Comparison of ENCODE assay signal across 12 mouse cellular contexts in genomic region chr13:71957811-71958351, GRCm38 (mm10). TPM values are rescaled to one million over a fixed set of nuclear protein-coding genes. Genes with fewer than 3 reads are reported as not detected.
DNase-seq lines count a peak whose midpoint lies in the region; ATAC-seq and TF ChIP-seq lines count a peak whose summit lies in the region.
"Had no signal": no experiment of that assay in that cellular context is flagged by ENCODE, and none has a peak within 500 bp of the region (broad histone marks: within the 10 kb centered on the region; RNA-seq: fewer than 3 reads in every experiment).

No protein-coding gene starts in this region.

- peak overlapping the region; percentile 78 for H3K4me2 ChIP-seq in heart, embryonic 14.5 days (ENCODE audit: low read length)
- peak overlapping the region; percentile 63 for H3K4me2 ChIP-seq in midbrain, embryonic 11.5 days

- DNase-seq in heart, postnatal 25 days (ENCODE audit: low spot score) = no peak
- peak; percentile 2 for DNase-seq in ZHBTc4 (ENCODE audit: low read depth, low spot score)
- peak; percentile 97 for DNase-seq in midbrain, embryonic 11.5 days (ENCODE audit: low spot score, missing footprints)
- no peak for DNase-seq in spleen, postnatal 4 days (ENCODE audit: low spot score in 2 of 2)
- no peak for DNase-seq in layer of hippocampus, adult 2 months (ENCODE audit: low spot score in 2 of 2)
- DNase-seq: cerebellum, postnatal 25 days; gastrocnemius, postnatal 14 days; right cerebral cortex, adult 18-20 months had no signal

- H3K27ac ChIP-seq in heart, embryonic 14.5 days (replicated peaks in 1 of 2; ENCODE audit: control insufficient read depth in 1 of 2, insufficient read depth in 1 of 2, low read depth in 2 of 2, low read length in 2 of 2) = no peak overlapping the region
- H3K27ac ChIP-seq in embryonic fibroblast, embryonic 13.5 days (ENCODE audit: insufficient read depth, low read length) = peak overlapping the region; percentile 29; the same call in 1 of the 2 replicates
- H3K27ac ChIP-seq in midbrain, embryonic 11.5 days (ENCODE audit: low read depth, low read length) = no peak overlapping the region
- H3K27ac ChIP-seq in layer of hippocampus, adult 2 months = no peak overlapping the region

- H3K4me1 ChIP-seq in heart, embryonic 14.5 days (ENCODE audit: control insufficient read depth in 2 of 2, insufficient read depth in 2 of 2, low read length in 2 of 2) = peaks cover 2 to 16% of the 10 kb centered on the region in 2 experiments; a peak in 3 of 4 replicates
- H3K4me1 ChIP-seq in embryonic fibroblast, embryonic 13.5 days (ENCODE audit: control insufficient read depth, insufficient read depth, low read length) = no peaks in the 10 kb centered on the region
- peaks cover 49% of the 10 kb centered on the region for H3K4me1 ChIP-seq in midbrain, embryonic 11.5 days (ENCODE audit: control insufficient read depth, insufficient read depth, low read length)

- H3K36me3 ChIP-seq in heart, embryonic 14.5 days (ENCODE audit: control insufficient read depth, insufficient read depth, low read length) = no peaks in the 10 kb centered on the region
- peaks cover 3% of the 10 kb centered on the region; the same call in 1 of the 2 replicates for H3K36me3 ChIP-seq in midbrain, embryonic 11.5 days (ENCODE audit: control insufficient read depth, insufficient read depth, low read length)

- ATAC-seq in heart, embryonic 14.5 days (ENCODE audit: insufficient number of reproducible peaks, insufficient read depth, low FRiP score, low read depth) = no peak
- no peak for ATAC-seq in midbrain, embryonic 11.5 days (ENCODE audit: low FRiP score)
- ATAC-seq in monocyte, adult 5-6 weeks (replicated peaks; ENCODE audit: insufficient number of reproducible peaks, low FRiP score, low TSS enrichment, poor library complexity, severe bottlenecking) = no peak

- intact Hi-C loops in heart, postnatal 25 days (cut with DNase I) = loop anchor here (10.0 kb wide), 2 partner anchors 503 to 1077 kb away; no protein-coding TSS in a partner anchor

- H3K9me3 ChIP-seq in heart, embryonic 14.5 days (ENCODE audit: control insufficient read depth, low read length) = no peaks in the 10 kb centered on the region
- H3K9me3 ChIP-seq in midbrain, embryonic 11.5 days (ENCODE audit: control insufficient read depth, low read length) = no peaks in the 10 kb centered on the region

- WGBS in heart, embryonic 14.5 days = 27% methylated on average over 21 of the region's 21 CpGs
- 5% methylated on average over 21 of the region's 21 CpGs for WGBS in midbrain, embryonic 11.5 days

- no peak for TF ChIP-seq CTCF in embryonic fibroblast, embryonic 13.5 days (IDR thresholded peaks at IDR 0.05; ENCODE audit: borderline replicate concordance, insufficient read depth, low read length)
- no peak for TF ChIP-seq CTCF in layer of hippocampus, adult 2 months (conservative IDR thresholded peaks at IDR 0.05)

- H3K9ac ChIP-seq in heart, embryonic 14.5 days (ENCODE audit: low read length) = peak overlapping the region; percentile 84
- H3K9ac ChIP-seq in midbrain, embryonic 11.5 days (ENCODE audit: low read length) = peak overlapping the region; percentile 98

- peak overlapping the region in 1 of 2 experiments; percentile 60; a peak in 2 of 4 replicates for H3K4me3 ChIP-seq in heart, embryonic 14.5 days (ENCODE audit: control insufficient read depth in 1 of 2, insufficient read depth in 1 of 2, low read depth in 1 of 2, low read length in 2 of 2)
- peak overlapping the region; percentile 40 for H3K4me3 ChIP-seq in embryonic fibroblast, embryonic 13.5 days (ENCODE audit: insufficient read depth, low read length)
- H3K4me3 ChIP-seq in midbrain, embryonic 11.5 days (ENCODE audit: low read depth, low read length) = peak overlapping the region; percentile 95
- H3K4me3 ChIP-seq in layer of hippocampus, adult 2 months = no peak overlapping the region

- no peak for TF ChIP-seq POLR2A in embryonic fibroblast, embryonic 13.5 days (IDR thresholded peaks at IDR 0.05; ENCODE audit: low read depth, low read length)

- peaks cover 71% of the 10 kb centered on the region for H3K27me3 ChIP-seq in heart, embryonic 14.5 days (ENCODE audit: control insufficient read depth, insufficient read depth, low read length)
- H3K27me3 ChIP-seq in midbrain, embryonic 11.5 days (ENCODE audit: control insufficient read depth, insufficient read depth, low read length) = peaks cover 9% of the 10 kb centered on the region; the same call in 1 of the 2 replicates
- H3K27me3 ChIP-seq: CH12.LX had no signal

RNA-seq across cellular contexts. Expression of gene Irx1, which starts 5.6 kb away (rescaled TPM):
- polyA plus RNA-seq in heart, embryonic 14.5 days (2014; fragmentation: Nextera tagmentation; extraction: Ambion mirVana) = 1.5 and 2.5 TPM in 2 replicates
- 1 to 10 TPM; 4.8 to 6.3 TPM for total RNA-seq in heart, postnatal 25 days (2021)
- polyA plus RNA-seq in embryonic fibroblast, embryonic 13.5 days (2011; ENCODE audit: insufficient read length, low read depth, missing spikeins) = 24.7 and 39.1 TPM in 2 replicates
- 6.5 and 6.7 TPM in 2 replicates for polyA plus RNA-seq in midbrain, embryonic 11.5 days (2014; fragmentation: Nextera tagmentation; extraction: Ambion mirVana)
- total RNA-seq in monocyte, adult 5-6 weeks (2017) = not detected in 3 replicates
- total RNA-seq in layer of hippocampus, adult 2 months (2021) = under 1 TPM; 0.39 to 0.46 TPM
- total RNA-seq: CH12.LX had no signal

Comparison
In these comparisons a context has a peak if more than half of its experiments do, and no peak if none do; other contexts are left out.
1. DNase-seq: peak in ZHBTc4 (single experiment) and midbrain, embryonic 11.5 days (single experiment); none in heart, postnatal 25 days (single experiment), spleen, postnatal 4 days (0 of 2) and layer of hippocampus, adult 2 months (0 of 2).